Mouse (Mus musculus) C2C12 (cell line): ENCODE results near the gene Itih3.

ENCODE experiments used
- CEBPB ChIP-seq: IDR thresholded peaks from one replicate; pipeline ENCODE4 v1.6.1; 2011; ENCODE audit warnings: low read depth, mild to moderate bottlenecking, control low read depth, moderate library complexity
- CTCF ChIP-seq: IDR thresholded peaks from one replicate; pipeline ENCODE4 v1.5.1; 2011; ENCODE audit not compliant: control insufficient read depth, insufficient read depth, insufficient read length
- FOSL1 ChIP-seq: IDR thresholded peaks from one replicate; pipeline ENCODE4 v1.8.0; 2011; ENCODE audit warnings: mild to moderate bottlenecking, low read length; ENCODE audit not compliant: poor library complexity, insufficient read depth, severe bottlenecking
- MAX ChIP-seq: IDR thresholded peaks from one replicate; pipeline ENCODE4 v1.6.1; 2011; ENCODE audit warnings: mild to moderate bottlenecking, control low read depth
- MYOG ChIP-seq: IDR thresholded peaks from one replicate; pipeline ENCODE4 v1.6.1; 2011; ENCODE audit not compliant: control insufficient read depth, insufficient read length; ENCODE audit errors: extremely low read depth
- USF1 ChIP-seq: IDR thresholded peaks from one replicate; pipeline ENCODE4 v1.6.1; 2011; ENCODE audit warnings: low read depth, mild to moderate bottlenecking, control low read depth, moderate library complexity

- no peak for TF ChIP-seq CTCF
- no peak for TF ChIP-seq MAX
- TF ChIP-seq MYOG: no peak
- TF ChIP-seq USF1: no peak
- no peak for TF ChIP-seq CEBPB
- TF ChIP-seq FOSL1: no peak
Observed at GRCm38 (mm10) chr14:30874095-30874700, 49.4 kb downstream of the Itih3 start.
